Mouse (Mus musculus) ES-Bruce4 (cell line): ENCODE data around the gene Ccdc61.

Experiments
- CTCF ChIP-seq: IDR thresholded peaks from one replicate; pipeline ENCODE4 v1.8.1; 2011; ENCODE audit warnings: low read depth, low read length
- EP300 ChIP-seq: IDR thresholded peaks from 2 replicates; pipeline ENCODE4 v1.6.1; 2011; ENCODE audit warnings: low read depth, low read length; ENCODE audit not compliant: insufficient read depth

DNA sequence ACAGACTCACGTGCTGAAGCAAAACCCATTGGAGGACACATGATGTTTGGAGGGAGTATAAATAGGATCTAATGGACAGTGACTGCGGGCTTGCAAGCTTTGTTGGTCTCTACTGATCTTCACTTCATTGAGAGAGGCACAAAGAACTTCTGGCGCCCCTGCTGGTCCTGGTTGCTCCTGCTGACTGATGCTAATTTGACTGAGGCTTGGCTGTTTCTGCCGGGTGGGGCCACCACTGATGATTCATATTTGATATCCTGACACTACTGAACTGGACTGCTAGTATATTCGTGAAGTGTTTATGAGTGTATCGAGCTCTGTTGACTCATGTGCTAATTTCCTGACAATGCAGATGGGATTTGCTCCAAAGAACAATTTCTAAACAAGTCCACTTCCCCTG lies 47.4 kb downstream of the Ccdc61 start:
- TF ChIP-seq CTCF (no peak), EP300 (no peak)
